Mouse (Mus musculus) myocyte (in vitro differentiated cells): ENCODE results near the gene Gclc. TPM values are rescaled to one million over a fixed set of nuclear protein-coding genes. Genes with fewer than 3 reads are reported as not detected.
A peak's percentile ranks its signal among the peaks of the same experiment; 100 is the strongest.

Experiments
- H3K27me3 ChIP-seq: one replicate; pipeline ENCODE4 v1.6.1; 2011; ENCODE audit not compliant: control insufficient read depth, insufficient read depth, insufficient read length
- H3K36me3 ChIP-seq: one replicate; pipeline ENCODE4 v1.6.1; 2011; ENCODE audit not compliant: control insufficient read depth, insufficient read depth
- H3K4me2 ChIP-seq: one replicate; pipeline ENCODE4 v1.6.1; 2011; ENCODE audit warnings: low read depth, control low read depth
- H3K4me3 ChIP-seq: one replicate; pipeline ENCODE4 v1.5.1; 2011; ENCODE audit warnings: mild to moderate bottlenecking, control low read depth, moderate library complexity
- H3K79me2 ChIP-seq: one replicate; pipeline ENCODE4 v1.6.1; 2011; ENCODE audit not compliant: control insufficient read depth, insufficient read depth
- H3ac ChIP-seq: one replicate; pipeline ENCODE4 v1.6.1; 2011; ENCODE audit not compliant: control insufficient read depth, insufficient read length
- CEBPB ChIP-seq: IDR thresholded peaks from 2 replicates; pipeline ENCODE4 v1.6.1; 2011; ENCODE audit warnings: mild to moderate bottlenecking, moderate library complexity; ENCODE audit not compliant: poor library complexity, insufficient read depth, severe bottlenecking
- E2F4 ChIP-seq: IDR thresholded peaks from one replicate; pipeline ENCODE4 v1.6.1; 2011; ENCODE audit warnings: mild to moderate bottlenecking, control low read depth, moderate library complexity; ENCODE audit not compliant: insufficient read depth
- MAX ChIP-seq: IDR thresholded peaks from one replicate; pipeline ENCODE4 v1.6.1; 2011; ENCODE audit warnings: low read depth, mild to moderate bottlenecking, control low read depth
- MYOD1 ChIP-seq, 3 experiments: IDR thresholded peaks; one replicate each; pipeline ENCODE4 v1.6.1; 2011; ENCODE audit warnings: control low read depth in 2 of 3, low read depth in 2 of 3, mild to moderate bottlenecking in 2 of 3, moderate library complexity in 1 of 3; ENCODE audit not compliant: insufficient read length in 2 of 3, control insufficient read depth in 1 of 3
- MYOG ChIP-seq, 3 experiments: IDR thresholded peaks; one replicate each; pipeline ENCODE4 v1.6.1; 2011; ENCODE audit warnings: control low read depth in 2 of 3, low read depth in 2 of 3, mild to moderate bottlenecking in 2 of 3; ENCODE audit not compliant: insufficient read length in 2 of 3, control insufficient read depth in 1 of 3, insufficient read depth in 1 of 3
- POLR2A ChIP-seq: IDR thresholded peaks from one replicate; pipeline ENCODE4 v1.6.1; 2011; ENCODE audit warnings: low read depth, mild to moderate bottlenecking, control low read depth, moderate library complexity; ENCODE audit not compliant: insufficient read length
- POLR2AphosphoS2 ChIP-seq: IDR thresholded peaks from one replicate; pipeline ENCODE4 v1.6.1; 2011; ENCODE audit warnings: low read depth, control low read depth; ENCODE audit not compliant: insufficient read length
- REST ChIP-seq: IDR thresholded peaks from one replicate; pipeline ENCODE4 v1.6.1; 2011; ENCODE audit warnings: mild to moderate bottlenecking, control low read depth, moderate library complexity; ENCODE audit not compliant: insufficient read depth, insufficient read length
- SRF ChIP-seq: IDR thresholded peaks from one replicate; pipeline ENCODE4 v1.6.1; 2011; ENCODE audit warnings: low read depth; ENCODE audit not compliant: control insufficient read depth, insufficient read length
- TCF12 ChIP-seq: IDR thresholded peaks from one replicate; pipeline ENCODE4 v1.6.1; 2011; ENCODE audit warnings: mild to moderate bottlenecking, control low read depth; ENCODE audit not compliant: poor library complexity, insufficient read depth, severe bottlenecking
- TCF3 ChIP-seq: IDR thresholded peaks from one replicate; pipeline ENCODE4 v1.6.1; 2011; ENCODE audit warnings: low read depth, control low read depth; ENCODE audit not compliant: insufficient read length
- USF1 ChIP-seq: IDR thresholded peaks from one replicate; pipeline ENCODE4 v1.6.1; 2011; ENCODE audit warnings: low read depth, mild to moderate bottlenecking, control low read depth, moderate library complexity
- polyA plus RNA-seq: library from polyadenylated mRNA; unstranded; fragments of >200 nt; fragmentation: generic; extraction: Trizol; gene quantifications from one replicate; pipeline ENCODE4 v1.2.1, GENCODE M21; 2012; ENCODE audit warnings: missing spikeins

The Gclc gene
- polyA plus RNA-seq, 1 experiment, result 9.0 TPM

GRCm38 (mm10) chr9:77726018-77726684, 28.2 kb upstream of the Gclc start:
- Histone ChIP-seq H3K27me3 (no peaks in the 10 kb centered on the region), H3ac (no peak overlapping the region), H3K4me2 (no peak overlapping the region), H3K79me2 (no peaks in the 10 kb centered on the region), H3K4me3 (no peak overlapping the region), H3K36me3 (no peaks in the 10 kb centered on the region)
- no peak for TF ChIP-seq REST
- no peak for TF ChIP-seq MYOD1 (IDR thresholded peaks at IDR 0.05; ENCODE audit: control insufficient read depth in 1 of 3, insufficient read length in 2 of 3, low read depth in 2 of 3)
- no peak for TF ChIP-seq TCF3
- TF ChIP-seq MYOG (IDR thresholded peaks at IDR 0.05; ENCODE audit: control insufficient read depth in 1 of 3, insufficient read depth in 1 of 3, insufficient read length in 2 of 3, low read depth in 2 of 3), result no peak
- no peak for TF ChIP-seq USF1
- TF ChIP-seq TCF12, result no peak
- TF ChIP-seq POLR2AphosphoS2, result no peak

GRCm38 (mm10) chr9:77727012-77727411, 27.3 kb upstream of the Gclc start:
- H3K79me2 ChIP-seq, result no peaks in the 10 kb centered on the region
- TF ChIP-seq POLR2A (no peak), MYOG (IDR thresholded peaks at IDR 0.05; ENCODE audit: control insufficient read depth in 1 of 3, insufficient read depth in 1 of 3, insufficient read length in 2 of 3, low read depth in 2 of 3) (no peak), TCF3 (no peak), USF1 (no peak), E2F4 (no peak), CEBPB (no peak), MYOD1 (IDR thresholded peaks at IDR 0.05; ENCODE audit: control insufficient read depth in 1 of 3, insufficient read length in 2 of 3, low read depth in 2 of 3) (no peak), REST (no peak), TCF12 (no peak), POLR2AphosphoS2 (no peak), MAX (no peak), SRF (no peak)
- no peaks in the 10 kb centered on the region for H3K27me3 ChIP-seq
- H3K36me3 ChIP-seq, result no peaks in the 10 kb centered on the region
- H3K4me3 ChIP-seq, result no peak overlapping the region
- H3K4me2 ChIP-seq, result no peak overlapping the region
- H3ac ChIP-seq, result no peak overlapping the region

GRCm38 (mm10) chr9:77732067-77732466, 22.3 kb upstream of the Gclc start:
- Histone ChIP-seq H3K36me3 (no peaks in the 10 kb centered on the region), H3K4me3 (no peak overlapping the region), H3K4me2 (no peak overlapping the region), H3ac (no peak overlapping the region), H3K27me3 (no peaks in the 10 kb centered on the region), H3K79me2 (no peaks in the 10 kb centered on the region)
- TF ChIP-seq USF1 (no peak), MYOG (IDR thresholded peaks at IDR 0.05; ENCODE audit: control insufficient read depth in 1 of 3, insufficient read depth in 1 of 3, insufficient read length in 2 of 3, low read depth in 2 of 3) (no peak), POLR2AphosphoS2 (no peak), POLR2A (no peak), SRF (no peak), REST (no peak), TCF3 (no peak)

- H3K36me3 ChIP-seq, result no peaks in the 10 kb centered on the region
- H3K79me2 ChIP-seq, result no peaks in the 10 kb centered on the region
- H3K4me3 ChIP-seq, result no peak overlapping the region
- no peaks in the 10 kb centered on the region for H3K27me3 ChIP-seq
- no peak overlapping the region for H3ac ChIP-seq
- TF ChIP-seq MAX, result no peak
- TF ChIP-seq TCF12, result no peak
- TF ChIP-seq USF1, result no peak
- TF ChIP-seq POLR2A, result no peak
- no peak for TF ChIP-seq SRF
- peak overlapping the region; percentile 12 for H3K4me2 ChIP-seq
Measured at GRCm38 (mm10) chr9:77737298-77738041, 16.9 kb upstream of the Gclc start.

- no peak for TF ChIP-seq REST
- Histone ChIP-seq H3K4me3 (no peak overlapping the region), H3K79me2 (no peaks in the 10 kb centered on the region), H3ac (no peak overlapping the region), H3K27me3 (no peaks in the 10 kb centered on the region), H3K4me2 (no peak overlapping the region), H3K36me3 (no peaks in the 10 kb centered on the region)
Measured at GRCm38 (mm10) chr9:77741452-77741851, 12.9 kb upstream of the Gclc start.
